Mouse (Mus musculus) thymus, postnatal 0 days (tissue): Measurements from ENCODE around the gene Slc30a7. TPM values are rescaled to one million over a fixed set of nuclear protein-coding genes. Genes with fewer than 3 reads are reported as not detected.
"Not testable (repeated sequence)": the region's sequence is repeated elsewhere in the genome, so short reads cannot be mapped to it uniquely, and the experiment has no call there.

Experiments used
- DNase-seq: peaks from one replicate; pipeline ENCODE4 v3.0.0-alpha.2; 2015; ENCODE audit warnings: low spot score
- polyA plus RNA-seq: library from polyadenylated mRNA; unstranded; fragments of >200 nt; fragmentation: Nextera tagmentation; extraction: Ambion mirVana; gene quantifications from 2 replicates; pipeline ENCODE4 v1.2.1, GENCODE M21; 2015

Slc30a7 gene
- polyA plus RNA-seq, 1 experiment from 2014 or later = 30.0 TPM

- DNase-seq = no peak
Observed at GRCm38 (mm10) chr3:115949220-115949920, 57.8 kb downstream of the Slc30a7 start.

DNA sequence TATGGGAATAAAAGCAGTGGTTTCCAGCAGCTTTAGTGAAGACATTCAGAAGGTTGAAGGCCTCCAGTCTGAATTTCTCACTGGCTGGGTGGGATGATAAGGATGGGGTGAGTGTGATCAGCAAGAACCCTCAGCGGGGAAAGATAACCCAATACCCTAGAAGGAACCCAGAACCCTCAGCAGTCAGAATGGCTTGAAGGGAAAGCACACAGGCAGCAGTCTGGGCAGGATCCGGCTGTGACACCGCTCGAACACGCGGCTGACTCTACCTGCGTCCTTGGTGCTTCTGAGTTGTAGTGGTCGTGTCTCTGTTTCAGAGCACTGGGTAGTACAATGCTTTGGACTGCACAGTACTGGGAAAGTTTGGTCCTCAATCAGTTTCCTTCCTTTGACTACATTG, 60.9 kb downstream of the Slc30a7 start:
- DNase-seq = no peak

DNA sequence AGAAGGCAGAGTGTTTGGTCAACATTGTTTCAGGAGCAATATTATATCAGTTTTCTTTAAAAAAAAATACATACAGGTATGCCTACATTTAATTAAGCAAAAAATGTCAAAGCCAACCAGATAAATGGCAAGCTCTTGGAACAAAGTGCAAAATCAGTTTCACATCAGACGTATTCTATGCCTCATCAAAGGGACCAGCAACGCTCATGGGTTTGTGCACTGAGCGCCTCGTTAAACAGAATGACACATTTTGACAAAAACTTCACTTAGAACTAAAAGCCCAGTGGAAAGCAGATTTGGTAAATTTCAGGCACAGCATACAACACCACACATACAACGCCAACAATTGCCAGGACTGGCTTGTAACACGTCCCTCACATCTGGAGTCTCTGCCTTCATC, 62.8 kb downstream of the Slc30a7 start:
- DNase-seq = no peak

GRCm38 (mm10) chr3:115941464-115941863, 65.7 kb downstream of the Slc30a7 start:
- no peak for DNase-seq

DNA sequence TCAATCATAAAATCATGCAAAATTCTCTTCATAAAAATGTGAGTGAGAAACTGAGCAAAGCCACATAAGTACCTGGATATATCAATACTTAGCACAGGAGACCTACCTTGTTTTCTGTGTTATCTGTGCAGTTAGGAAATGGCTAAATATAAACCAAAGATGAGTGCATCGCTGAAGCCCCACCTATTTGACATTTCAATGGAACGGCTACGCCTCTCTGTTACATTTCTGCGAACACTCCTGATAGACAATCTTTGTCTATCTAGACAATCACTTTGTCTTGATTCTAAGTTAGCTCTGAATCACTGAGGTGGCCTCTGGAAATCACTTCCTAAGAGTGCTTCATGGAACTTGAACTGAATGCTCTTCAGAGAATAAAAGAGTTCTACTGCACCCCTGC, 66.7 kb downstream of the Slc30a7 start:
- DNase-seq = no peak

DNA sequence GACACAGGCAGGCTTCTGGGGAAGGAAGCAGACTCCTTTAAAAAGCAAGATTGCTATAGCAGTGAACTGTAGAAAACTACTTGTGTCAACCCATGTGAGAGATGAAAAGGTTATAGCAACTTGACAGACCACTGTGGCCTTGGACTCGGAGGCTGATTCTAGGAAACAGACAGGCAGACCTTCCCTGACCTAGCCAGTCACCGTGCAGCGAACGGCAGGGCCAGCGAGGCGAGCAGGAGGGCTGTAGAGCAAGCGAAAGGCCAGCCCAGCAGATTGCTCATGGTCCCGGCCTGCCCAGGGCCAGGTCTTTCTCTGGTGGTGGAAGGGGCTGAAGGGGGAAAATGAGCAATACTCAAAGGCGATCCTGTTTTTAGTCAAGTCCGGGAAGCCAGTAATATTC, 69.4 kb downstream of the Slc30a7 start:
- DNase-seq = no peak

- DNase-seq = peak; percentile 67
Observed at GRCm38 (mm10) chr3:115936734-115937599, 70.2 kb downstream of the Slc30a7 start.

DNA sequence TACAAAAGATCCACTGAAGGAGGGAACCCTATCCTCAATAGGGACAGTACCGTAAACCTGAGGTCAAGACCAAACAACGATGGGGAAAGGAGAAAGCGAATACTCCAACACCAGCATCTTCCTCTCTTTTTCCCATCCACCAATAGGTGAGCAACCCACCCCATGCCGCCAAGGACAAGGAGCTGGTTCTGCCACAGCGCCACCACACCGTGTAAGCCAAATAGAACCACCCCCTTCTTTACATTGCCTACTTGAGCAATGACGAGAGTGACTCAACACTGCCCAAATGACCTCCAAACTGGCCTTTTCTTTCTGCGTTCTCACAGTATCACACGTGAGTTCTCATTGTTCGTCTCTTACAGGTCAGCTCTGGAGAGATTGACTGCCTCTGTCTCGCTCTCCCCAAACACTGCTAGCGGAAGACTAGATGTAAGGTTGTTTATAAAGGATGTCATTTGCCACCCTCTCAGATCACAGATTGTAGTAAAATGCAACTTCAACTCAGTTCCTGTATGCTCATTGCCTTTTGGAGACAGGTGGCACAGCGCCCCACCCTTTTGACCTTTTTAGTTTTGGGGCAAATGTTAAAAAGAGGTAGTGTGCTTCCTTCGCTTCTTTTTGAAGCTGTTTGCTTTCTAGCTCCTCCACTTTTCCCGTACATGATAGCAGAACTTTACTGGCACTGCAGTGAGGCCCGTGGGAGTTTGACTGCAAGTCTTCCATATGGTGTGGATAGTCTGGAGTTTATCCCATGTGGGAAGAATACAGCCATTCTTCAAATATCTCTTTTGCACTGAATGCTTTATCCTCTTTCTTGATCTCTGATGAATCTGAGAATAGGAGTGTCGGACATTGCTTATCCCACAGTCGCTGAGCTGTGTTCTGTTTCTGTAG, 73.7 kb downstream of the Slc30a7 start:
- peak; percentile 20 for DNase-seq

- DNase-seq = no peak
Observed at GRCm38 (mm10) chr3:115931701-115932100, 75.5 kb downstream of the Slc30a7 start.

- DNase-seq = no peak
Observed at GRCm38 (mm10) chr3:115926531-115926930, 80.7 kb downstream of the Slc30a7 start.

DNA sequence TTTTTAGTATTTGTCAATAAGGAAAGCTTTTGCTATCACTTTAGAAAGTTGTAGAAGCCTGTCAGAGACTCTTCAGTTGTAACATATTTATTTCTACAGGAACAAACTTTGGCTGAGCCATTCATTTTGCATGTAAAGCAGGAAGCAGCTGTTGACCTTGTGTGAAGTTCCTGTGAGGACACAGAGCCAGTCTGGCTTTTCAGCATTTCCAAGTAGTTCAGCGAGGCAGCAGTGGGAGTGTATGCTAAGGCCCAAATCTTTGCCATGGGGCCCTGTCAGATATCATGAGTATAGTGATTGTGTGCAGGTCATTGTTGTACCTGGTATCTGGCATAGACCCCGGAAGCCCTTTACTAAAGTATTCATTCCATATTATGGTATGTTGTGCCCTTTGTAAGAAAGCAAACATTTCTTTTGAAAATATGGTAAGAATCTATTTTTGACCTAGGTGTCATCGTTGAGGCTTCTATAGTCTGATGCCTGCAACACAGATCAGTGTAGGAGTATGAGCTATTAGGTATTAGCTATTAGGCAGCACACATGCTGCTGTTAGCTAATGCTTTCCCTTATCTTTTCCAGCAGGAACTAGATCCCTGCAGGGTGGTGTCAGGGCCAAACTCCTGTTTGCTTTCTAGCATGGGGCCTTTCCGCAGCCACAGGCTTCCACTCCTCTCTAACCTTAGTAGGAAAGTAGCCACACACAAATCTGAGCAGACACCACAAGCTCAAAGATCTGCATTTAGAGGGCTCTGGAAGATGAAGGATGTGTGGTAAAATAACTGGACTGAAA, 82.6 kb downstream of the Slc30a7 start:
- DNase-seq = no peak

GRCm38 (mm10) chr3:115907406-115907805, 99.8 kb downstream of the Slc30a7 start:
- not testable (repeated sequence) for DNase-seq

GRCm38 (mm10) chr3:115905567-115905966, 101.6 kb downstream of the Slc30a7 start:
- no peak for DNase-seq

- DNase-seq = no peak
Observed at GRCm38 (mm10) chr3:115905067-115905466, 102.1 kb downstream of the Slc30a7 start.

GRCm38 (mm10) chr3:115902301-115902956, 104.8 kb downstream of the Slc30a7 start:
- DNase-seq = peak; percentile 3

GRCm38 (mm10) chr3:115898354-115898948, 108.8 kb downstream of the Slc30a7 start:
- no peak for DNase-seq

DNA sequence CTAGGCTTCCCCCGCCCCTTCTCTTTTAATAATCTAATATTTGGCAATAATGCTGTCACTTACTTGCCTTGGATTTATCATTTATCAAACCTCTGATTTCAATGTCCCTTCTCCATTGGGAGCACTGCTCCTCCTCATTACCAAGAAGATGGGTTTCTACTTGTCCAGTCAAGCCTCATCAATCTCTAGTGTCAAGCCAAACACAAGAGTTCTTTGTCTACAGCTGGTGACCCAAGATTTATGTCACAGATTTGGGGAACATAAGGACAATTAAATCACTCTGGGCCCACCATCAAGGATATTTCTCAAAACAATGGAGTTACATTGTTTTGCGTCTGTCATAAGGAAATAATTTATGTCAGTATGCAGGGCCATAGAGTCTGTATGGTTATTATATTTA, 114.0 kb downstream of the Slc30a7 start:
- DNase-seq = no peak

DNA sequence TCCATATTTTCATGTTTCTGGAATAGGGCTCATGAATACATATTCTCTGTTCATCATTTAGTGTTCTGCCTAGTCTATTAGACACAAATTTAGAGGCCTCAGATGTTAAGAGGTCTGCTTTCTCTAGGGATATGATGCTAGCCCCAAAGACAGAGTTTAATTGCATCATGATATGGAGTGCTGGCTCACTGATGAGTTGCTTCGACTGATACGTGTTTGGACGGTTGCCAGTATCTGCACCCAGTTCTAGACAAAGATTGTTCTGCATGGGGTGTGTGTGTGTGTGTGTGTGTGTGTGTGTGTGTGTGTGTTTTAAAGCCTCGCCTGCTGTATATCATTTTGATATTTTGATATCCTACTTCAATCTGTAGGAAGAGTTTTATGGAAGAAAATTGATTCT, 114.9 kb downstream of the Slc30a7 start:
- DNase-seq = no peak
